Mouse (Mus musculus) cerebellum, postnatal 4 days (tissue): Measurements from ENCODE around the gene Heatr6.

ENCODE experiments used
- DNase-seq, 2 experiments: peaks; one replicate each; pipeline ENCODE4 v3.0.0; 2022; ENCODE audit warnings: low spot score in 2 of 2, mixed read lengths in 1 of 2

The Heatr6 gene

DNA sequence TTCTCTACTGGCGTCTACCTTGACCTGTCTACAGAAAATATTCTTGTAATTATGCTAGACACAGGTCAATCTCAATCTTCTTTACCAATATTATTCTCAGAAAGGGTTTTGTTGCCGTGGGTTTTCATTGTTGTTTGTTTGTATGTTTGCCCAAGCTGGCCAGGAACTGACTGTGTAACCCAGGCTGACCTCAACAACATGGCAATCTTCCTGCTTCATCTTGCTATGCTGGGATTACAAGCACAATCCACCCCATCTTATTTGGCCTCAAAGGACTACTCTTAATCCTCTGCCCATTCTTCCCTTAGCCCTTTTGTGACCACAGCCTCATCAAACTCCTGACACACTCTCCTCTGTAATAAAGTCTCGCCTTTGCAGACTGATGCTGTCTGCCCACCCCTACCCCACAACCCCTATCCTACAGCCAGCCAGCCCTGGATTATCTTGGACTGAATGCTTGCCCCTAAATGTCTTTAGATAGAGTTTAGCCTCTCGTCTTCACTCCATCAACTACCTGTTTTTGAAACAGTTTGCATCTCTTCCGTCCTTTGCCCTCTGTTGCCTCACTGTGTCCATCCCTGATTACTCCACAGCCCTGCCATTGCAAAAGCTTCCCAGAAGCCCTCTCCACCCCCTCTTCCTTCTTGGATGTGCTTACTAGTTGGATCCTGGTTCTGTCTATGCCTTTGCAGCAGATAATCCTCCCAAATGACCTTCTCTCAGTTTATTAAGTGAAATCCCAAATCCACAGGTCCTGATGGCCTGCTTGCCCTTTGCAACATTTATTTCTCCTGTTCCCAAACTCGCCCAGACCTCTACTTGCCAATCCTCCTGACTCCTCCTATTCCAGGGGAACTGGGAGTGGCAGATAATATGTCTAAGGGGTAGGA is 5.9 kb upstream of the Heatr6 start:
- no peak for DNase-seq

DNA sequence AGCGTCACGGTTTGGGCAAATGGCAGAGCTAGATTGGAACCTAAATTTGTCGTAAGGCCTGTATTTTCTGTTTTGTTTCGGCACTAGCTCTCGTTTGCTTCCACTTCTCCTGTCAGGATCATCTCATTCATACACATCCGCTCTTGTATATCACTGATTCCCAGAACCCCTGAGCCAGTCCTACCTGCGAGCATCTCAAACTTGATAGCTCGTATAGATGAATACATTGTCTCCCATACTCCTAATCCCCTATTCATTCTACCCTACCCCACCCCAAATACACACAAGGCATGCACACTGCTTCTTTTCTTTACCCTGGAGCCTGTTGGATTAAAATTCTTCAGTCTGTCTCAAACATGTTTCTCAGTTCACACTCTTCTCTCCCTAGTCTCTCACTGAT is 731 bp downstream of the Heatr6 start:
- DNase-seq, result no peak

GRCm38 (mm10) chr11:83767306-83767705 is 13.8 kb downstream of the Heatr6 start:
- DNase-seq, result no peak

- no peak for DNase-seq
Measured at GRCm38 (mm10) chr11:83768976-83769375, 15.5 kb downstream of the Heatr6 start.

- no peak for DNase-seq
Measured at GRCm38 (mm10) chr11:83771014-83771413, 17.5 kb downstream of the Heatr6 start.

DNA sequence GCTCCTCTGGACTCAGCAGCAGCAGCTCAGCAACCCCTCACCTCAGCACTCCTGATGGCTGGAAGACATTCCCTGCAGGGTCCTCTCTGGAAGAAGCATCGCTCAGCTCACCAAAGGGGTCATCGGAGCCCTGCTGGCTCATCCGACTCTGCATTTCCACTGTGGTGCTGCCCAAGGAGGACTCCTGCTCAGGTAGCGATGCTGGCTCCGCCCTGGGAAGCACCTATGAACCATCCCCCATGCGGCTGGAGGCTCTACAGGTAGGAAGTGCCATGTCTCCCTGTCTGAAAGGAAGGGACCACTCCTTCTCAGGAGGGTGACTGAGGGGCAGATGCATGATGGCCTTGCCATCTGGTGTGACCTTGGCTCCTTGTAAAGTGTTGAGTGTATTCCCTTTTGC is 18.8 kb downstream of the Heatr6 start:
- no peak for DNase-seq

- DNase-seq, result no peak
Measured at GRCm38 (mm10) chr11:83773691-83774090, 20.2 kb downstream of the Heatr6 start.

- no peak for DNase-seq
Measured at GRCm38 (mm10) chr11:83774324-83774723, 20.8 kb downstream of the Heatr6 start.

- DNase-seq, result no peak
Measured at GRCm38 (mm10) chr11:83776798-83777197, 23.3 kb downstream of the Heatr6 start.

DNA sequence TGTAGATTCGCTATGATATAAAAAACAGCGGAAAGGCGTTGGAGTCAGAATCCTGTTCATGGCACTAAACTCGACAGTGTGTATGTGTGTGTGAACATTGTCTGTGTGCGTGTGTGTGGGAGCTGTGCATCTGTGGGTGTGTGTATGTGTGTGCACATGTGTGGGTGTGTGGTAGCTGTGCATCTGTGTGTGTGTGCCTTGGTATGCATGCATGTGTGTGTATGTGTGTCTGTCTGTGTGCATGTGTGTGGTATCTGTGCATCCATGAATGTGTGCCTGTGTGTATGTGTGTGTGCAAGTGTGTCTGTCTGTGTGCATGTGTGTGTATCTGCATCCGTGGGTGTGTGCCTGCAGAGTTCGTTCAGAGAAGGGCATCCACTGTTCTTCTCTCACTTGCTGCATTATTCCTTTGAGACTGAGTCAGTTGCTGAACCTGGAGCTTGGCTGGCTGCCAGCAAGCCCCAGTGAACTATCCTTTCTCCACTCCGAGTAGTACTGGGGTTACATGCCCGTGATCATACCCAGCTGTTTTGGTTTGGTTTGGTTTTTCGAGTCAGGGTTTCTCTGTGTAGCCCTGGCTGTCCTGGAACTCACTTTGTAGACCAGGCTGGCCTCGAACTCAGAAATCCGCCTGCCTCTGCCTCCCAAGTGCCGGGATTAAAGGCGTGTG is 30.6 kb downstream of the Heatr6 start:
- DNase-seq, result no peak

DNA sequence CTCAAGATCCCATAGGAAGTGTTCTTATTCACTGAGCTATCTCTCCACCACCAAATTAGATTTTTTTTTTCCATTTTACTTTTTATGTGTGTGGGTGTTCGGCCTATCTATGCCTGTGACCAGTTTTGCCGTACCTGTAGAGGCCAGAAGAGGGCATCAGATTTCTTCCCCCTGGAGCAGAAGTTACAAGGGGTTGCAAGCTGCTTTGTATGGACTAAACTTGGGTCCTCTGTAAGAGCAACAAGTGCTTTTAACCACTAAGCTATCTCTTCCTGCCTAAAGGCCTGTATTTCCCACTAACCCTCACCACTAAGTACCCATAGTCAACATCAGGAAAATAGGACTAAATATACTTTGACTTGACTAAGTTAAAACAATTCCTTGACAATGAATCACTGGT is 31.2 kb downstream of the Heatr6 start:
- DNase-seq, result peak in 1 of 2 experiments; percentile 16

DNA sequence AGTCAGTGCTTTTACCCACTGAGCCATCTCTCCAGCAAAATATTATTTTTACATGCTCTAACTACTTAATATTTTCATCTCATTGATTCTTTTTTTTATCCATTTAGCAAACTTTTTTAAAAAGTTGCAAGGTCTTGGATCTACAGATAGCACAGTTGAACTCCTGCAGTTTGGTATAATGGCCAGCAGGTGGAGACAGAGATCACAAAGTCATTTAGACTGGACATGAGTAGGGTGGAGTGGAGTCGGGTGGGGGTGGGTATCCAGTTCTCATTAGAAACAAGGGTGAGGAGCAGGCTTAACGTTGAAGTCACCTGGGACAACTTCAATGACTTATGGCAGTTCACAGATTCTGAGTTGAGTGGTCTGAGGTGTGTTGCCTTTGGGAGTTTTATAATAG is 31.9 kb downstream of the Heatr6 start:
- DNase-seq, result peak in 1 of 2 experiments; percentile 66

GRCm38 (mm10) chr11:83786835-83787234 is 33.3 kb downstream of the Heatr6 start:
- no peak for DNase-seq

- no peak for DNase-seq
Measured at GRCm38 (mm10) chr11:83787401-83788021, 34.0 kb downstream of the Heatr6 start.

DNA sequence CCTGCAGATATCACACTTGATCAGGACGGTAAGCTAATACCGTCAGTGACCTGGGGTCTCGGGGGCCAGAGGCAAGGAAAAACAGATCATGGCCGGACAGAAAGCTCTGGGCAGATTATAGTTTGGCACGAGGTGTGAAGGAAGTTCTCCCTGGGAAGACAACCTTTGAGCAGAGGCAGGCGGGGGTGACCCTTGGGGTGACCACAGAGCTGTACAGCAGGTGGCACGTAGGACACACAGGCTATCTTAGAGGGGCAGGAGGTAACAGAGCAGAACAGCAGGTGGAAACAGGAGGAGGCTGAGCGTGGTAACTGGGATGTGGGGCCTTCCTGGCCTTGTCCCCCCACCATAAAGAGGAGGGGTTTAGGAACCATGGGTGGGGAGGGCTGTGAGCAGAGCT is 34.8 kb downstream of the Heatr6 start:
- DNase-seq, result no peak

GRCm38 (mm10) chr11:83789259-83789658 is 35.8 kb downstream of the Heatr6 start:
- no peak for DNase-seq

GRCm38 (mm10) chr11:83791133-83791532 is 37.6 kb downstream of the Heatr6 start:
- DNase-seq, result no peak

GRCm38 (mm10) chr11:83792316-83792914 is 38.9 kb downstream of the Heatr6 start:
- DNase-seq, result no peak

DNA sequence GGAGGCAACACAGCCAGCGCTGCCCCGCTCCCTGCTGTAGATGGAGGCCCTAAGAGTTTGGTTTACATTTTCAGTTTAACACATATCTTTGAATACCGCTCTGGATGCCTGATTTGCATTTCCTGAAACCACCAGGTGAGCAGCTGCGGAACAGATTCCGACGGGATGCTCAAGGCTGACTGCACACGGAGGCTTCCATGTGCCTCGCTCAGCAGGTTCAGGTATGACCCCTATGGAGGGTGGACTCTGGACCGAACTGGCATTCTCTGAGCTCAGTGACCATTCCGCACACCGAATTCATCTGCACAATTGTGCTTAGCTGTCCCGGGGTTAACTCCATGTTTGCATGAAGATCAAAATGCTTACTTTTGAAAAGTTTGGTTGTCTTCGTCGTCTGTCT is 39.8 kb downstream of the Heatr6 start:
- DNase-seq, result no peak

- peak in 1 of 2 experiments; percentile 14 for DNase-seq
Measured at GRCm38 (mm10) chr11:83796112-83796511, 42.6 kb downstream of the Heatr6 start.

GRCm38 (mm10) chr11:83796980-83797608 is 43.6 kb downstream of the Heatr6 start:
- no peak for DNase-seq
